Mouse (Mus musculus): ENCODE measurements around the gene Ankar. TPM values are rescaled to one million over a fixed set of nuclear protein-coding genes. Genes with fewer than 3 reads are reported as not detected.

The Ankar gene
- polyA plus RNA-seq, 1 experiment from 2014 or later = not detected

- ATAC-seq (replicated peaks; ENCODE audit: low FRiP score) (no peak), DNase-seq (ENCODE audit: low spot score) (no peak)
- Histone ChIP-seq H3K4me3 (ENCODE audit: low read depth, low read length) (no peak overlapping the region), H3K9ac (ENCODE audit: low read length) (no peak overlapping the region), H3K27ac (ENCODE audit: low read depth, low read length) (no peak overlapping the region), H3K36me3 (ENCODE audit: control insufficient read depth, insufficient read depth, low read length) (peaks cover 3% of the 10 kb centered on the region; the same call in 1 of the 2 replicates), H3K4me1 (replicated peaks; ENCODE audit: control insufficient read depth, insufficient read depth, low read length) (peaks cover 2% of the 10 kb centered on the region; the same call in 1 of the 2 replicates), H3K4me2 (ENCODE audit: low read depth, low read length, severe bottlenecking) (no peak overlapping the region), H3K9me3 (ENCODE audit: control insufficient read depth, low read length) (no peaks in the 10 kb centered on the region), H3K27me3 (ENCODE audit: control insufficient read depth, insufficient read depth, low read length) (no peaks in the 10 kb centered on the region)
- WGBS = 89% methylated on average over 5 of the region's 5 CpGs
These were observed 97.6 kb downstream of the Ankar start for GRCm38 (mm10) chr1:72602803-72603202.

GRCm38 (mm10) chr1:72602186-72602585 lies 98.2 kb downstream of the Ankar start:
- ATAC-seq (replicated peaks; ENCODE audit: low FRiP score) (no peak), DNase-seq (ENCODE audit: low spot score) (no peak)
- no peak overlapping the region for H3K9ac ChIP-seq (ENCODE audit: low read length)
- H3K4me1 ChIP-seq (replicated peaks; ENCODE audit: control insufficient read depth, insufficient read depth, low read length) = peaks cover 2% of the 10 kb centered on the region; the same call in 1 of the 2 replicates
- no peak overlapping the region for H3K4me2 ChIP-seq (ENCODE audit: low read depth, low read length, severe bottlenecking)
- no peak overlapping the region for H3K27ac ChIP-seq (ENCODE audit: low read depth, low read length)
- no peaks in the 10 kb centered on the region for H3K27me3 ChIP-seq (ENCODE audit: control insufficient read depth, insufficient read depth, low read length)
- 88% methylated on average over 5 of the region's 5 CpGs for WGBS
- peaks cover 3% of the 10 kb centered on the region; the same call in 1 of the 2 replicates for H3K36me3 ChIP-seq (ENCODE audit: control insufficient read depth, insufficient read depth, low read length)
- H3K9me3 ChIP-seq (ENCODE audit: control insufficient read depth, low read length) = no peaks in the 10 kb centered on the region
- no peak overlapping the region for H3K4me3 ChIP-seq (ENCODE audit: low read depth, low read length)

- H3K36me3 ChIP-seq (ENCODE audit: control insufficient read depth, insufficient read depth, low read length) = peaks cover 3% of the 10 kb centered on the region; the same call in 1 of the 2 replicates
- H3K4me2 ChIP-seq (ENCODE audit: low read depth, low read length, severe bottlenecking) = no peak overlapping the region
- H3K27ac ChIP-seq (ENCODE audit: low read depth, low read length) = no peak overlapping the region
- ATAC-seq (replicated peaks; ENCODE audit: low FRiP score) (no peak), DNase-seq (ENCODE audit: low spot score) (no peak)
- H3K27me3 ChIP-seq (ENCODE audit: control insufficient read depth, insufficient read depth, low read length) = no peaks in the 10 kb centered on the region
- H3K9ac ChIP-seq (ENCODE audit: low read length) = no peak overlapping the region
- no peak overlapping the region for H3K4me3 ChIP-seq (ENCODE audit: low read depth, low read length)
- peaks cover 2% of the 10 kb centered on the region; the same call in 1 of the 2 replicates for H3K4me1 ChIP-seq (replicated peaks; ENCODE audit: control insufficient read depth, insufficient read depth, low read length)
- no peaks in the 10 kb centered on the region for H3K9me3 ChIP-seq (ENCODE audit: control insufficient read depth, low read length)
- WGBS = 95% methylated on average over 7 of the region's 7 CpGs
These were observed 99.1 kb downstream of the Ankar start for GRCm38 (mm10) chr1:72601233-72601632.

- no peaks in the 10 kb centered on the region for H3K27me3 ChIP-seq (ENCODE audit: control insufficient read depth, insufficient read depth, low read length)
- no peaks in the 10 kb centered on the region for H3K4me1 ChIP-seq (replicated peaks; ENCODE audit: control insufficient read depth, insufficient read depth, low read length)
- 98% methylated on average over 5 of the region's 5 CpGs for WGBS
- H3K4me3 ChIP-seq (ENCODE audit: low read depth, low read length) = no peak overlapping the region
- H3K9ac ChIP-seq (ENCODE audit: low read length) = no peak overlapping the region
- no peak overlapping the region for H3K27ac ChIP-seq (ENCODE audit: low read depth, low read length)
- no peaks in the 10 kb centered on the region for H3K9me3 ChIP-seq (ENCODE audit: control insufficient read depth, low read length)
- no peak overlapping the region for H3K4me2 ChIP-seq (ENCODE audit: low read depth, low read length, severe bottlenecking)
- ATAC-seq (replicated peaks; ENCODE audit: low FRiP score) = no peak
- DNase-seq (ENCODE audit: low spot score) = no peak
- peaks cover 3% of the 10 kb centered on the region; the same call in 1 of the 2 replicates for H3K36me3 ChIP-seq (ENCODE audit: control insufficient read depth, insufficient read depth, low read length)
These were observed 99.6 kb downstream of the Ankar start for GRCm38 (mm10) chr1:72600778-72601177.

- no peak overlapping the region for H3K9ac ChIP-seq (ENCODE audit: low read length)
- DNase-seq (ENCODE audit: low spot score) (no peak), ATAC-seq (replicated peaks; ENCODE audit: low FRiP score) (no peak)
- no peaks in the 10 kb centered on the region for H3K27me3 ChIP-seq (ENCODE audit: control insufficient read depth, insufficient read depth, low read length)
- no peak overlapping the region for H3K27ac ChIP-seq (ENCODE audit: low read depth, low read length)
- H3K9me3 ChIP-seq (ENCODE audit: control insufficient read depth, low read length) = no peaks in the 10 kb centered on the region
- WGBS = 90% methylated on average over 21 of the region's 21 CpGs
- H3K4me1 ChIP-seq (replicated peaks; ENCODE audit: control insufficient read depth, insufficient read depth, low read length) = no peaks in the 10 kb centered on the region
- no peak overlapping the region for H3K4me2 ChIP-seq (ENCODE audit: low read depth, low read length, severe bottlenecking)
- no peak overlapping the region for H3K4me3 ChIP-seq (ENCODE audit: low read depth, low read length)
- peaks cover 3% of the 10 kb centered on the region; the same call in 1 of the 2 replicates for H3K36me3 ChIP-seq (ENCODE audit: control insufficient read depth, insufficient read depth, low read length)
These were observed 101.0 kb downstream of the Ankar start for GRCm38 (mm10) chr1:72599146-72600101.

GRCm38 (mm10) chr1:72596231-72596630 lies 104.1 kb downstream of the Ankar start:
- no peak overlapping the region for H3K4me2 ChIP-seq (ENCODE audit: low read depth, low read length, severe bottlenecking)
- no peaks in the 10 kb centered on the region for H3K27me3 ChIP-seq (ENCODE audit: control insufficient read depth, insufficient read depth, low read length)
- WGBS = 83% methylated on average over 5 of the region's 5 CpGs
- no peaks in the 10 kb centered on the region for H3K9me3 ChIP-seq (ENCODE audit: control insufficient read depth, low read length)
- no peak for ATAC-seq (replicated peaks; ENCODE audit: low FRiP score)
- peaks cover 3% of the 10 kb centered on the region; the same call in 1 of the 2 replicates for H3K36me3 ChIP-seq (ENCODE audit: control insufficient read depth, insufficient read depth, low read length)
- no peak for DNase-seq (ENCODE audit: low spot score)
- no peak overlapping the region for H3K27ac ChIP-seq (ENCODE audit: low read depth, low read length)
- no peak overlapping the region for H3K9ac ChIP-seq (ENCODE audit: low read length)
- H3K4me1 ChIP-seq (replicated peaks; ENCODE audit: control insufficient read depth, insufficient read depth, low read length) = no peaks in the 10 kb centered on the region
- H3K4me3 ChIP-seq (ENCODE audit: low read depth, low read length) = no peak overlapping the region

- 88% methylated on average over 12 of the region's 12 CpGs for WGBS
- no peak overlapping the region for H3K4me3 ChIP-seq (ENCODE audit: low read depth, low read length)
- no peak for ATAC-seq (replicated peaks; ENCODE audit: low FRiP score)
- H3K4me2 ChIP-seq (ENCODE audit: low read depth, low read length, severe bottlenecking) = no peak overlapping the region
- H3K36me3 ChIP-seq (ENCODE audit: control insufficient read depth, insufficient read depth, low read length) = peaks cover 6% of the 10 kb centered on the region; the same call in 1 of the 2 replicates
- H3K4me1 ChIP-seq (replicated peaks; ENCODE audit: control insufficient read depth, insufficient read depth, low read length) = no peaks in the 10 kb centered on the region
- no peaks in the 10 kb centered on the region for H3K9me3 ChIP-seq (ENCODE audit: control insufficient read depth, low read length)
- DNase-seq (ENCODE audit: low spot score) = no peak
- no peak overlapping the region for H3K9ac ChIP-seq (ENCODE audit: low read length)
- H3K27me3 ChIP-seq (ENCODE audit: control insufficient read depth, insufficient read depth, low read length) = no peaks in the 10 kb centered on the region
- H3K27ac ChIP-seq (ENCODE audit: low read depth, low read length) = no peak overlapping the region
These were observed 104.7 kb downstream of the Ankar start for GRCm38 (mm10) chr1:72595686-72596085.

GRCm38 (mm10) chr1:72593340-72593951 lies 106.9 kb downstream of the Ankar start:
- H3K36me3 ChIP-seq (ENCODE audit: control insufficient read depth, insufficient read depth, low read length) = peaks cover 3% of the 10 kb centered on the region; the same call in 1 of the 2 replicates
- no peak overlapping the region for H3K9ac ChIP-seq (ENCODE audit: low read length)
- no peak for ATAC-seq (replicated peaks; ENCODE audit: low FRiP score)
- no peaks in the 10 kb centered on the region for H3K9me3 ChIP-seq (ENCODE audit: control insufficient read depth, low read length)
- no peak overlapping the region for H3K27ac ChIP-seq (ENCODE audit: low read depth, low read length)
- no peak overlapping the region for H3K4me3 ChIP-seq (ENCODE audit: low read depth, low read length)
- H3K4me2 ChIP-seq (ENCODE audit: low read depth, low read length, severe bottlenecking) = no peak overlapping the region
- DNase-seq (ENCODE audit: low spot score) = no peak
- H3K27me3 ChIP-seq (ENCODE audit: control insufficient read depth, insufficient read depth, low read length) = no peaks in the 10 kb centered on the region
- 90% methylated on average over 20 of the region's 20 CpGs for WGBS
- H3K4me1 ChIP-seq (replicated peaks; ENCODE audit: control insufficient read depth, insufficient read depth, low read length) = no peaks in the 10 kb centered on the region

Data from forebrain, embryonic 11.5 days (tissue).